Mouse (Mus musculus): ENCODE measurements around the gene Plekhm1.
"Not testable (repeated sequence)": the region's sequence is repeated elsewhere in the genome, so short reads cannot be mapped to it uniquely, and the experiment has no call there.

Plekhm1 gene

GRCm38 (mm10) chr11:103411981-103412949 lies at the start of gene Plekhm1:
TSS of gene Plekhm1 (minus strand) at chr11:103412687.
- peak; percentile 95 for DNase-seq (ENCODE audit: low read depth, low spot score)

DNA sequence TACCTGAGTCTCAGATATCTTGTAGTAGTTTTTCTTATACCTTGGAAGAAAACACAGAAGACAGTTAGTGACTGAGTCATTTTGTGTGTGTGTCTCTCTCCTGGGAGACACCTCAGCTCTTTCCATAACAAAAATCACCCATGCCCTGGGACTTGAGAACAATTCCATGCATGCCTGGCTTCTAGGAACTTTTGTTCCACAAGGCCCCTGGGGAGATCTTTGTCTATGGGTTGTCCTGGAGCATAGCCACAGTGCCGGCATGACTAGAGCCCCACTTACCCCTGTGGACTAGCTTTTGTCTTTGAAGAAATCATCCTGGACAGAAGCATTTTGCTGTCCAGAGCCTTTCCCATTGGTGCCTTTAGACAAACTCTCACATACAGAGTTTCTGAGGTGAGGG lies 38.6 kb upstream of the Plekhm1 start:
- not testable (repeated sequence) for DNase-seq (ENCODE audit: low read depth, low spot score)

DNA sequence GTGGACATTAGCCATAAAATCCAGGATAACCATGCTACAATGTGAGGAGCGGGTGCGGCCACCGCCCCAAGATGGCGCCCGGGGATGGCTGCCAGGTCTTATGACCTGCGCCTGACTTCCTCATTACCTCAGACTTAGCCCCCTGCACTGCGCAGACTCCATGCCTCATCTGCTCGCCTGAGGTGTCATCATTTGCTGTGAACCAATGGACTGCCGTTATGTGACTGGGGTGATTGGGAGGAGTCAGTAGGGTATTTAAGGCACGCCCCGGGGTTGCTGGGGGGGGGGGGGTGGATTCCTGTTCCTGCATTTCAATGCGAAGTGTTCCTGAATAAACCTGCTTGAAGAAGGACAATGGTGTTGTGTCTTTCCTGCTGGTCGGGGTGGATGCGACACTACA lies 37.2 kb upstream of the Plekhm1 start:
- DNase-seq (ENCODE audit: low read depth, low spot score), result peak; percentile 74

GRCm38 (mm10) chr11:103443678-103444077 lies 31.2 kb upstream of the Plekhm1 start:
- peak; percentile 74 for DNase-seq (ENCODE audit: low read depth, low spot score)

DNA sequence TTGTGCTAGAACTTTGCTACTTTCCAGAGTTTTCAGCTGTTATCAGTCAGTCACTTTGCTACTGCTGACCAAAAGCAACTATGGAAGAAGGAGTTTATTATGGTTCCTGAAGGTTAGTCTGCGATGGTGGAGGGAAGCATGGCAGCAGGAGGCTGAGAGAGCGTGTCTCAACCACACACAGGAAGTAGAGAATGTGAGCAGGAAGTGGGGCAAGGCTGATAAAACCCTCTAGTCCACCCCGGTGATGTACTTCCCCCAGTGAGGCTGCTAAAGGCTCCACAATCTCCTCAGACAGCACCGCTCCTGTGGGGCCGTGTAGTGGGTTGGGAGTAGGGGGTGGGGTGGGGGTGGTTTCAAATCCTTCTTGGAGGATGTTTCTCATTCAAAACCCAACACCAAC lies 23.8 kb upstream of the Plekhm1 start:
- no peak for DNase-seq (ENCODE audit: low read depth, low spot score)

DNA sequence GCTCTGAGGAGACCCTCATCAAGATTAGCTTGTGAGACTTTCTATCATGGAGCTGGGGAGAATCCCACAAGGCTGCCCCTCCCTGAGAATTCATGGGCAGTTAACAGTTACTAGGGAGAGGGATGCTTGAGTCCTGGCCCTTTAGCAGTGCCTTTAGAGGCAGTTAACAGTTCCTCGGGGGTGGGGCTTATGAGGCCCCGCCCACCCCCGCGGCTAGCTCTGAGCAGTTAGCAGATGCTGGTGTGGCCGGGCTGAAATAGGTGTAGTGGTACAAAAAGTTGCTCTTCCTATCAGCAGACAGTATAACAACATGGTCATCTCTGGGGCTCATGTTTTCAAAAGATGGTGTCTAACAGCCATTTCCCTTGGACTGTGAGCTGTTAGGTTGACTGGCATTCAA lies 12.5 kb upstream of the Plekhm1 start:
- peak; percentile 35 for DNase-seq (ENCODE audit: low read depth, low spot score)

GRCm38 (mm10) chr11:103419667-103420066 lies 7.2 kb upstream of the Plekhm1 start:
- DNase-seq (ENCODE audit: low read depth, low spot score), result no peak

DNA sequence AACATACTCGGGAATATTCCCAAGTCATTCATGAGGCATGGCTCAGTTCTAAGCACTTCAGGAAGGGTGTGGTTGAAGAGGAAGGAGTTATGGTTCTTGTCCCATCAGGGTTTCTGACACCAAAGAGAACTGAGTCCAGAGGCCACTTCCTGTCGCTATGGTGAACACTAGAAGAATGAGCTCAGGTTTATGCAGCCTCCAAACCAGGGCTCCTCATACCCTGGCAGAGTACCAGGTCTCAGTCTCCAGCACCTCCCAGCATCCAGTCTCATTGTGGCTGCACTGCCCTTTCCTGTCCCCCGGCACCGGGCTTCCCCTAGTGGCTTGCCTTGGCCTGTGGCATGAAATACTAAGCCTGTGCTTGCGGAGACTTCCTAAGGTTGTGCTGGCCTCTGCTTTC lies 6.7 kb upstream of the Plekhm1 start:
- no peak for DNase-seq (ENCODE audit: low read depth, low spot score)

DNA sequence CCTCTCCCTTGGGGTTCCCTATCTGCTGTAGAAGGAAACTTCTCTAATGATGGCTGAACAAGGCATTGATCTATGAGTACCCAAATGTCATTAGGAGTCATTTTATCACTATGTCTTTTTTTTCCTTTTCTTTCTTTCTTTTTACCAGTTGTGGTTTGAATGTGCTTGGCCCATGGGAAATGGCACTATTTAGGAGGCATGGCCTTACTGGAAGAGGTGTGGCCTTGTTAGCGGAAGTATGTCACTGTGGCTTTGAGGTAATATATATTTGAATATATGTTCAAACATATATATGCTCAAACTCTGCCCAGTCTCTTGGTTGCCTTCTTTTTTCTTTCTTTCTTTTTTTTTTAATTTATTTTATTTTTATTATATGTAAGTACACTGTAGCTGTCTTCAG lies 1.0 kb upstream of the Plekhm1 start:
- DNase-seq (ENCODE audit: low read depth, low spot score), result peak; percentile 28

- DNase-seq (ENCODE audit: low read depth, low spot score), result peak; percentile 69
Measured at GRCm38 (mm10) chr11:103412950-103413423, 500 bp upstream of the Plekhm1 start.

DNA sequence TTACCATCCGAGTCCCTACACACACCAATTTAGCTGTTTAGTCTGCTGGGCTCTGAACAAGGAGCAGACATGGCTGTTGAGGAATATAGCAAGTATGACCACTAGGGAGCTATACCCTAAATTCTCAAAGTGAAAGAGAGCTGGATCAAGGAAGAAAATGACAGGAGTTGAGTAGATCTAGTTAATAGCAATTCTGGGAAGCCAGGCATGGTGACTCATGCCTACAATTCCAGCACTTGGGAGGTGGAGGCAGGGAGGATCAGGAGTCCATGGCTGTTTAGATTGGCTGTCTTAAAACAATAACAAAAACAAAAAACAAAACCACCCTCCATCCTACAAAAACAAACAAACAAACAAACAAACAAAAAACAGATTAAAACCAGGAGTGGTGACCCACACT lies 1.2 kb downstream of the Plekhm1 start:
- no peak for DNase-seq (ENCODE audit: low read depth, low spot score)

- DNase-seq (ENCODE audit: low read depth, low spot score), result no peak
Measured at GRCm38 (mm10) chr11:103408880-103409279, 3.6 kb downstream of the Plekhm1 start.

DNA sequence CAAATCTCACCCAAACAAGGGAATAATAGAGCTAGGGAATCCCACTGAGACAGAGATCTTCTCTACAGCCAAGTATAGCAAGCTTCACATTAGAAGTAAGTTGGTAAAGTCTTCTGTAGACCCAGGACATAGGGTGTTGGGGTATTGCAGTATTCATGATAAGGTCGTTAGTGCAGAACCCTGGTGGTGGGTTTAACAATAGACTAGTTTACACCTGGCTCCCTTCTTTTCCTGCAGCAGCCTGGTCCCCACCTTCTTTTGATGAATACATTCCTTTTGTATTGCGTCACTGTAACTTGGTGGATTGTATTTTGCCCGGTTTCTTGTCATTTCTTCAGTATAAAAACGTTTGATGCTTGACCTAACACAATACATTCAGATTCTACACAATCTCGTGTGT lies 5.4 kb downstream of the Plekhm1 start:
- peak; percentile 80 for DNase-seq (ENCODE audit: low read depth, low spot score)

DNA sequence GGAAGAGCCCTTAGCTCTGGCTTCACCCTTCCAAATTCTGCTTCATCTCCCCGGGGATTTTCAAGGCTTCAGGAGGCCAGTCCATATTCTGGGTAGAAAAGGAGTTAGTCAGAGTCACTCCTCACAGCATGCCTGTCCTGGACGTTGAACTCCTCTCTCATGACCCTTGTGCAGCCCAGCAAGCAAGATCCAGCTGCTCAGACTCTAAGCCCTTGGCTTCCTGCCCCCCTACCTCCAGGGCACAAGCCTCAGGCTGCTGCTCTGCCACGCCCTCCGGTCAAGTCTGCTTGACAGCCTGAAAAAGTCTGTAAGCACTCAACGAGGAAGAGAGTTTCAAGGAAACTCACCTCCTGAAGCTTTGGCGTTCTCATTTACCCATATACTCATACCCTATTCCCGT lies 5.9 kb downstream of the Plekhm1 start:
- peak; percentile 87 for DNase-seq (ENCODE audit: low read depth, low spot score)

DNA sequence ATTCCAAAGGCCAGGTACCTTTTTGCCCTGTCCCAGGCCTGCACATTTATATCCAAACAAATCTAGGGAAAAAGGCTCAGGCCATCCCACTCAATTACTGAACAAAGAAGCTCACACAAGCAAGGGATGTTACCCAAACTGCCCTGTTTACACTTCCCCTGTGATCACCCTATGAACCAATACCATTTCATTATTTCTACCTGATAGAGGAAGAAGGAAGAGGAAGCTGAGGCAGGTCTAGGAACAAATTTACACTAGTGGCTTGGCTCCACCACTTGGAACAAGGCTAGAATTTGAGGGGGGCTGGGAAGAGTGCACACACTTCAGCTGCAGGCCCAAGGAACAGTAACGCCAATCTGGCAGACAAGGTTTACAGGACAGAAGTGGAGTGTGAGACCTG lies 6.7 kb downstream of the Plekhm1 start:
- no peak for DNase-seq (ENCODE audit: low read depth, low spot score)

DNA sequence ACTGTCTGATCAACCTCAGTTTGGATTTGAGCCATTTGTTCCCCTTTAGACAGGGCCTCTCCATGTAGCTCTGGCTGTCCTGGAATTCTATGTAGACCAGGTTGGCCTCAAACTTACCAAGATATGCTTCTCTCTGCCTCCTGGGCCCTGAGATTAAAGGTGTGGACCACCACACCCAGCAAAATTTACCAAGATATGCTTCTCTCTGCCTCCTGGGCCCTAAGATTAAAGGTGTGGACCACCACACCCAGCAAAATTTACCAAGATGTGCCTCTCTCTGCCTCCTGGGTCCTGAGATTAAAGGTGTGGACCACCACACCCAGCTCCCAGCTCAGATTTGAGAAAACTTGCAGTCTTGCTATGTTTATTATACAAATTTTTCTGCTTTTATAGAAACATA lies 7.9 kb downstream of the Plekhm1 start:
- no peak for DNase-seq (ENCODE audit: low read depth, low spot score)

- DNase-seq (ENCODE audit: low read depth, low spot score), result peak; percentile 92
Measured at GRCm38 (mm10) chr11:103403776-103404175, 8.7 kb downstream of the Plekhm1 start.

DNA sequence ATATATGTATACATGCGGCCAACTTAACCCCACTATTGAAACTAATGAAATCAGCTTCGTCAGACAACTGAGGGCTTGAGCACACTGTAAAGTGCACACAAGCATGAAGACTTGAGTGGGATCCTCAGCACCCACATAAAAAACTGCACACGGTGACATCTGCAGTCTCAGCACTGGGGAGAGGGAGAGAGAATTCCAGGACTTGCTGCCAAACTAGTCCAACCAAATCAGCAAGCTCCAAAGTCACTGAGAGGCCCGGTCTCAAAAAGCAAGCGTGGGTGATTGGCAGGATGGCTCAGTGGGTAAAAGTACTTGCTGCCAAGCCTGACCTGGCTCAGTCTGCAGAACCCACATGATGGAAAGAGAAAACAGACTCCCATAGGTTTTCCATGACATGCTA lies 9.7 kb downstream of the Plekhm1 start:
- no peak for DNase-seq (ENCODE audit: low read depth, low spot score)

DNA sequence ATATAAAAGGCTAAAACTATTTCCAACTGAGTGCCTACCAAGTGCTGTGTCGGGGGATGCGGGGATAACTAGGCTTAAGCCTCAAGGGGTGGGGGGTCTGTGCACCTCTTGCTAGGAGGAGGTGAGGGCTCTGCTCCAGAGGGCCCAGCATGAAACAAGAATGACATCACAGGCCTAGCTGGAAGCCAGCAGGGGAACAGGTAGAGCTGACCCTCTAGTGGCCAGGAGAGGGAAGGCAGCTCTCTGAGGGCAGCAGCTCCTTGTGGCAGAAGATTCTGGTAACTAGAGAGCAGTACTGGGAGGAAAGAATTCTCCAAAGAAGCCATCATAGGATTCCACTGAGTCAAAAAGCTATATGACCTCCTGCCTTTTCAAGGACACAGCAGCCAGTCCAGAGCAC lies 10.3 kb downstream of the Plekhm1 start:
- DNase-seq (ENCODE audit: low read depth, low spot score), result peak; percentile 75

GRCm38 (mm10) chr11:103399986-103400385 lies 12.5 kb downstream of the Plekhm1 start:
- DNase-seq (ENCODE audit: low read depth, low spot score), result no peak

DNA sequence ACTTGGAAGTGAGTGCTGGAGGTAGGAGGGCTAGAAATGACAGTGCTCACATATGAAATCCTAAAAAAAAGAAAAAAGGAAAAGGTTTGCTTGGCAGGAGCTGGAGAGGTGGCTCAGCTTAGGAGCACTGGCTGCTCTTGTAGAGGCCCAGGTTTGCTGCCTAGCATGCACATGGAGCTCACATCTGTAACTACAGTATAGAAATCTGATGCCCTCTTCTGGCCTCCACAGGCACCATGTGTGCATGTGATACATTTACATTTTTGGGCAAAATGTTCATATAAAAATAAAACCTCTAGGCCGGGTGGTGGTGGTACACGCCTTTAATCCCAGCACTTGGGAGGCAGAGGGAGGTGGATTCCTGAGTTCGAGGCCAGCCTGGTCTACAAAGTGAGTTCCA lies 13.4 kb downstream of the Plekhm1 start:
- no peak for DNase-seq (ENCODE audit: low read depth, low spot score)

DNA sequence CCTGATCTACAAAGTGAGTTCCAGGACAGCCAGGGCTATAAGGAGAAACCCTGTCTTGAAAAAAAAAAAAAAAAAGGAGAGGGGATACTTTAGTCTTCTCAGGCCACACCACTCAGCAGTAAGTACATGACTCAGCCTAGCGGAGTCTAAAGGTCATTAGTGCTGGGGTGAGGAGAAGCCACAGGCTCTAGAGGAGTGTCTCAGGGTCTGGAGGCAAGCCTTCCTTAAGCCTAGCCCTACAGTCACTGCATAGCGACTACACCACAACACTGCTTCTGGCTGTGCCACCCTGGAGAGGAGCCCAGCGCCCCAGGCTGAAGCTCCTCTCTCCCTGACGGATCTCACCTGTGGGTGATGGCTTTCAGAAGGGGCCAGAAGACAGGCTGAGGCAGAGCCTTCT lies 15.8 kb downstream of the Plekhm1 start:
- no peak for DNase-seq (ENCODE audit: low read depth, low spot score)

DNA sequence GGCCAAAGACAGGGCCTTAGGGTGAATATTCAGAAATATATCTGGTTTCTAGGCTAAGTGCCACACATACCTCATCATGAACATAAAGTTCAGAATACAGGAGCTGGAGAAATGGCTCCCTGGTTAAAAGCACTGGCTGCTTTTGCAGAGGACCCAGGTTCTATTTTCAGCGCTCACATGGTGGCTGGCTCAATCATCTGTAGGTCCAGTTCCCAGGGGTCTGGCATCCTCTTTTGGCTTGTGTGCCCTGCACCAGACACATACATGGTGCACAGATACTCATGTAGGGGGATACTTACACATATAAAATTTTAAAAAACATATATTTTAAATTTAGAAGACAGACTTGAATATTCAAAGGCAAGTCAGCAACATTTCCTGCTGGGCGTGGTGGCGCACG lies 16.3 kb downstream of the Plekhm1 start:
- no peak for DNase-seq (ENCODE audit: low read depth, low spot score)
